Mouse (Mus musculus) lung, adult 2 months (tissue): Measurements from ENCODE around the gene Paxx.

Experiments
- CTCF ChIP-seq: fragments of 200-500 bp; IDR thresholded peaks from 2 replicates; pipeline ENCODE4 v1.5.1; 2011; ENCODE audit warnings: mild to moderate bottlenecking, low read length, control low read depth; ENCODE audit not compliant: insufficient read depth
- POLR2A ChIP-seq: fragments of 200-500 bp; IDR thresholded peaks from 2 replicates; pipeline ENCODE4 v1.6.1; 2011; ENCODE audit warnings: low read depth, mild to moderate bottlenecking, control low read depth, low read length, borderline replicate concordance; ENCODE audit errors: extremely low read depth

GRCm38 (mm10) chr2:25461407-25461806, 513 bp upstream of the Paxx start:
- TF ChIP-seq CTCF = no peak
- TF ChIP-seq POLR2A = peak; percentile 31; the same call in 1 of the 2 replicates
